ENCODE assay signal across 10 mouse cellular contexts in the genomic region with DNA sequence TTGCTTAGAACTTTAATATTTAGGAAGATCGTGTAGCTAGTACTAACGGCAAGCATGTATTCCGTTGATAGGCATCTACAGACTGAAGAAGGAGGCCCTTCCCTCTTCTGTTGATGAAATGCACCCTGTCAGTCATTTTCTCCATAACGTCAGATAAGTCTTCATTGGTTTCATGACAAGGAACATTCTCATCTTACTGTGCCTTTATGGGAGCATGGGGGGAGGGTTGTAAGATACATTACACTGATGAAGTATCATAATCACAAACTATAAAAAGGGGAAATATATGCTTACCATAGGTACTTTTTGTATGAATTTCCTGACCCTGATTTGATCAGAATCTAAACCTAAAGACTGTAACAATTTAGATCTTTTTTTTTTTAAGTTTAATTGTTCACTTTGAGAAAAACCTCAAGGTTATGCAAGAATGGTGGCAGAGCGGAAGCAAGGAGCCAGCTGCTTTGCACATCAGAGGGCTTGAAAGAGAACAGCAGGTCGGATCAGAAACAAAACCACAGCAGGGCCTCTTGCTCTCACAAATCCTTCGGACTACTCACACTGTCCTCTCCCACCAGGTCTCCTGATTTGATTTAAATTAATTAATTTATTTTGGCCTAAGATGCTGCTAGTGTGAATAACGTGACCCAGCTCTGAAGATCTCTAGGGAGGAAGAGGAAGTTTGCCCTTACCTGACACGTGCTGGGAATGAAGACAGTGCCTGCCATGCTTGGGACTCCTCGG. TPM values are rescaled to one million over a fixed set of nuclear protein-coding genes. Genes with fewer than 3 reads are reported as not detected.
DNase-seq lines count a peak whose midpoint lies in the region; ATAC-seq lines count a peak whose summit lies in the region.
"Had no signal": no experiment of that assay in that cellular context is flagged by ENCODE, and none has a peak within 500 bp of the region (broad histone marks: within the 10 kb centered on the region; RNA-seq: fewer than 3 reads in every experiment).

A gene (plus strand): TSS at position 668 of the 741 bp plus-strand sequence.

- ATAC-seq in monocyte, adult 5-6 weeks (replicated peaks; ENCODE audit: insufficient number of reproducible peaks, low FRiP score, low TSS enrichment, poor library complexity, severe bottlenecking) = no peak

- DNase-seq in lung, postnatal 10 days = peak; percentile 13
- no peak for DNase-seq in lung, postnatal 14 days
- DNase-seq in R1 (ENCODE audit: low read depth, low spot score) = peak; percentile 66
- peak; percentile 51 for DNase-seq in thymus, postnatal 25 days
- DNase-seq in left cerebral cortex, adult 8-10 months (ENCODE audit: low spot score in 2 of 2) = no peak
- no peak for DNase-seq in heart, adult 18-20 months
- DNase-seq in ovary, adult 18-20 months (ENCODE audit: low spot score) = no peak
- DNase-seq: adrenal gland, adult 2 months; cerebellum, adult 18-20 months had no signal

RNA-seq across cellular contexts. Expression of the gene that starts here (rescaled TPM):
- 30.8 to 44.8 TPM (median 34.9 TPM) in 3 replicates for total RNA-seq in monocyte, adult 5-6 weeks (2017)
- total RNA-seq in left cerebral cortex, adult 8-10 months (2022) = under 1 TPM; 0.48 to 0.88 (median 0.56) TPM
- 1 to 10 TPM in 1 of 2 experiments, under 1 TPM in 1; 0.99 to 4.3 TPM for total RNA-seq in heart, adult 18-20 months (2021)

Comparison
In these comparisons a context has a peak if more than half of its experiments do, and no peak if none do; other contexts are left out.
1. DNase-seq: peak in lung, postnatal 10 days (single experiment), R1 (single experiment) and thymus, postnatal 25 days (single experiment); none in lung, postnatal 14 days (single experiment), left cerebral cortex, adult 8-10 months (0 of 2), heart, adult 18-20 months (0 of 2) and ovary, adult 18-20 months (single experiment).